Mouse (Mus musculus) liver, postnatal 0 days (tissue): Measurements from ENCODE around the gene Spn. TPM values are rescaled to one million over a fixed set of nuclear protein-coding genes. Genes with fewer than 3 reads are reported as not detected.

Experiments used
- ATAC-seq: fragments of 200-750 bp; cut with Nextera tagmentation; 2 replicates; pipeline ENCODE4 v1.8.0; 2017; ENCODE audit warnings: mild to moderate bottlenecking, moderate library complexity
- DNase-seq: peaks from one replicate; pipeline ENCODE4 v3.0.0-alpha.2; 2016
- H3K27ac ChIP-seq: fragments of 300-500 bp; sonication (generic); 2 replicates; pipeline ENCODE4 v1.5.1; 2014; ENCODE audit warnings: antibody characterized with exemption, moderate library complexity, mild to moderate bottlenecking, low read depth
- H3K27me3 ChIP-seq: fragments of 300-500 bp; sonication (generic); 2 replicates; pipeline ENCODE4 v1.6.1; 2014; ENCODE audit warnings: low read length, control low read depth, mixed read lengths; ENCODE audit not compliant: insufficient read depth
- H3K36me3 ChIP-seq: fragments of 300-500 bp; sonication (generic); replicated peaks from 2 replicates; pipeline ENCODE4 v1.6.1; 2014; ENCODE audit warnings: mild to moderate bottlenecking, control low read depth, low read length, moderate library complexity, mixed read lengths; ENCODE audit not compliant: insufficient read depth
- H3K4me1 ChIP-seq: fragments of 300-500 bp; sonication (generic); 2 replicates; pipeline ENCODE4 v1.6.1; 2014; ENCODE audit warnings: antibody characterized with exemption, mild to moderate bottlenecking, control low read depth; ENCODE audit not compliant: insufficient read depth
- H3K4me2 ChIP-seq: fragments of 300-500 bp; sonication (generic); 2 replicates; pipeline ENCODE4 v1.6.1; 2014; ENCODE audit warnings: low read depth, mild to moderate bottlenecking, low read length, moderate library complexity, mixed read lengths
- H3K4me3 ChIP-seq: fragments of 300-500 bp; sonication (generic); 2 replicates; pipeline ENCODE4 v1.5.1; 2014; ENCODE audit warnings: low read depth, low read length
- H3K9ac ChIP-seq: fragments of 300-500 bp; sonication (generic); replicated peaks from 2 replicates; pipeline ENCODE4 v1.6.1; 2014; ENCODE audit warnings: mild to moderate bottlenecking, moderate library complexity
- H3K9me3 ChIP-seq: fragments of 300-500 bp; sonication (generic); 2 replicates; pipeline ENCODE4 v1.6.1; 2016; ENCODE audit warnings: mild to moderate bottlenecking, control low read depth, low read length, mixed read lengths
- CTCF ChIP-seq: sonication (generic); IDR thresholded peaks from 2 replicates; pipeline ENCODE4 v1.5.1; 2016; ENCODE audit warnings: antibody characterized with exemption, low read depth
- EP300 ChIP-seq: IDR thresholded peaks from 2 replicates; pipeline ENCODE4 v1.6.1; 2016; ENCODE audit warnings: antibody characterized with exemption, low read depth, mild to moderate bottlenecking
- WGBS: fragments of 180-500 bp; shearing (Covaris S2); extraction: QIAGEN DNeasy Blood & Tissue Kit; methylation state at CpG from one replicate; pipeline ENCODE4 v1.1.7; 2014; ENCODE audit not compliant: insufficient replicate concordance; 5-methylcytosine and 5-hydroxymethylcytosine counted together
- polyA plus RNA-seq: library from polyadenylated mRNA; unstranded; fragments of >200 nt; fragmentation: Nextera tagmentation; extraction: Ambion mirVana; gene quantifications from 2 replicates; pipeline ENCODE4 v1.2.1, GENCODE M21; 2015

Gene Spn
- polyA plus RNA-seq, 1 experiment from 2014 or later: 5.6 TPM

DNA sequence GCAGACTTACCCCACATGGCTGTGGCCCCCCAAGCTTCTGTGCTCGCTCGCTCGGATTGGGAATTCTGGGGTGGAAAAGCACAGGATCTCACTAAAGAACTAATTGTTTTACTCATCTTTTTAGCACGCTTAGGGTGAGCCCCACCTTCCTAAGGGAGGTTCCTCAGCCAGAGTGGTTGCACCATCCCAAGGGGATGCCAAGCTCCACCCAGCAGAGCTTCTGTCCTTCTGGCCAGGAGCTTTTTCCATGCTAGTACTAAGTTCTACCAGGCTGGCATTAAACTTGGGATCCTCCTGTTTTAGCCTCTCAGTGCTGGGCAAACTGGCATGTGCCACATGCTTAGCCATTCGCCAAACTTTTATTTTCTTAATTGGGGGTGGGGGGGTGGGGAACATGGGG is 24.9 kb upstream of the Spn start:
- Histone ChIP-seq H3K4me1 (peaks cover 5% of the 10 kb centered on the region), H3K36me3 (no peaks in the 10 kb centered on the region), H3K9me3 (no peaks in the 10 kb centered on the region), H3K9ac (no peak overlapping the region), H3K4me3 (no peak overlapping the region), H3K4me2 (no peak overlapping the region), H3K27ac (no peak overlapping the region), H3K27me3 (no peaks in the 10 kb centered on the region)
- ATAC-seq: no peak
- no peak for DNase-seq
- WGBS: 82% methylated on average over 5 of the region's 5 CpGs
- TF ChIP-seq EP300 (no peak), CTCF (no peak)

DNA sequence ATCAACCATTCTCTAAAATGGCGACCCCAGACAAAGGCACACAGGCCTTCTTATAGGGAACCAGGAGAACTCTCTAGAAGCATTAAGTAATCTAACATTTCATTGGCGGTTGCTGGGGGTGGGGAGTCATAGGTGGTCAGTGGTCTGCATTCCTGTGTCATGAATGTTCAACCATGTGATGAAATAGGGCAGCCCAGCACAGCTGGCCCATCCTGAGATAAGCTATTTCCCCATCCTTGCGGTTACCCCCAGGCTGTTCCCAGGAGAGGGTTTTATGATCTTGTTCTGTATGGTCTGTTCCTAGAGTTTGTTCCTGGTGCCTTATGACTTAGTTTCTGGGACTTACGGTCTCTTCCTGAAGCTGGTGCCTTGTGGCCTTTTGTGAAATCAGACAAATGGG is 19.9 kb upstream of the Spn start:
- Histone ChIP-seq H3K9ac (no peak overlapping the region), H3K27me3 (no peaks in the 10 kb centered on the region), H3K4me3 (no peak overlapping the region), H3K36me3 (no peaks in the 10 kb centered on the region), H3K9me3 (no peaks in the 10 kb centered on the region), H3K4me2 (no peak overlapping the region), H3K4me1 (peaks cover 7% of the 10 kb centered on the region), H3K27ac (no peak overlapping the region)
- ATAC-seq (no peak), DNase-seq (no peak)
- no peak for TF ChIP-seq EP300
- WGBS: 55% methylated on average over 4 of the region's 4 CpGs

DNA sequence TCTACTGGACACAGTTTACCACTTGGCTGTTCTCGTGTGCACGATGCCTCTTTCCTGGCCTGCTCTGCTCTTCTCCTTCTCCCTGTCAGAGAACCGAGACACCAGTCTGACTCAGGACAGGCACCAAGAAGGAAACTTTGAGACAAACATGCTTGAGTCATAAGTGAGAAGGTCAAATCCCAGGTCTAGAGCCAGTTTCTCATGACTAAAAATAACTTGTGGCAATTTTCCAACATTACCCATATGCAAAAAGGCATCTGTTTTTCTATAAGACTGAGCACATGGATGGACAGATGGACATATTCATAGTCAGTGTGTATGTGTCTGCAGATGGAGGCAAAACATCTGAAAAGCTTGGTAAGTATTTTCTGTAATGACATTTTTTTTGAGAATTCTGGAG is 15.9 kb upstream of the Spn start:
- H3K9me3 ChIP-seq: no peaks in the 10 kb centered on the region
- no peak overlapping the region for H3K4me2 ChIP-seq
- ATAC-seq: no peak
- H3K9ac ChIP-seq: no peak overlapping the region
- H3K4me1 ChIP-seq: peaks cover 7% of the 10 kb centered on the region
- no peaks in the 10 kb centered on the region for H3K27me3 ChIP-seq
- 57% methylated on average over 3 of the region's 3 CpGs for WGBS
- no peak for DNase-seq
- no peak overlapping the region for H3K4me3 ChIP-seq
- no peaks in the 10 kb centered on the region for H3K36me3 ChIP-seq
- no peak overlapping the region for H3K27ac ChIP-seq
- TF ChIP-seq CTCF (no peak), EP300 (no peak)

DNA sequence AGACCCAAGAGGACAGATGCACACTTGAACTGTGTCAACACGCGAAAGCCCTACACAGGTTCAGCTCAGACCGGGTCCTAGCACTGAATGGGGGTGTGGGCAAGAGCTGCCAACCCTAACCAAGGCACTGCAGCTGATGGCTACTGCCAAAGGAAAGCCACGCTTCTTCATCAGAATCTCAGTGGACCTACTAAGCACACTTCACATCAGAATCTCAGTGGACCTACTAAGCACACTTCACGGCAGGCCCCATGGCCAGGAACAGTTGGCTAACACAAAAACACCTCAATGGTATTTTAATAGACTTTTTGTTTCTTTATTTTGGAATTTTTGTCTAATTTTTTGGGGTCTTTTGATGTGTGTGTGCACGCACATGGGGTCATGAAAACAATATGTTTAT is 14.8 kb upstream of the Spn start:
- H3K4me3 ChIP-seq: no peak overlapping the region
- no peaks in the 10 kb centered on the region for H3K9me3 ChIP-seq
- no peak overlapping the region for H3K4me2 ChIP-seq
- no peaks in the 10 kb centered on the region for H3K27me3 ChIP-seq
- H3K36me3 ChIP-seq: no peaks in the 10 kb centered on the region
- DNase-seq (no peak), ATAC-seq (no peak)
- TF ChIP-seq EP300: no peak
- no peak for TF ChIP-seq CTCF
- no peak overlapping the region for H3K27ac ChIP-seq
- peaks cover 4% of the 10 kb centered on the region for H3K4me1 ChIP-seq
- WGBS: 85% methylated on average over 6 of the region's 6 CpGs
- H3K9ac ChIP-seq: no peak overlapping the region

GRCm38 (mm10) chr7:127147901-127148300 is 10.3 kb upstream of the Spn start:
- no peaks in the 10 kb centered on the region for H3K9me3 ChIP-seq

DNA sequence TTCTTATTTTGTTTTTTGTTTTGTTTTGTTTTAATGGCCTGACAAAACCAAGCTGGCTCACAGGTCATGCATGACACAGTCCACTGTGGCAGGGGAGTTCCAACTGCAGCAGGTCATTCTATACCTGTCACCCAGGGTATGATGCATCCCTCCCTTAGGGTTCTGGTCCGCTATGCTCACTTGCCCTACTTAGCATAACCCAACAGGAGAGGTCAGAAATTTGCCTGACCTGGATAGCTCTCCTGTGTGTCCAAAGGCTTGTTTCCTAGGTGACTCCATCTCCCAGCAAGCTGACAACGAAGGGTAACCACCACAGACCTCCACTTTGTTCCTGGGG is 8.6 kb upstream of the Spn start:
- Histone ChIP-seq H3K9me3 (no peaks in the 10 kb centered on the region), H3K4me2 (no peak overlapping the region), H3K4me1 (peaks cover 10% of the 10 kb centered on the region; the same call in 1 of the 2 replicates), H3K27me3 (no peaks in the 10 kb centered on the region), H3K36me3 (no peaks in the 10 kb centered on the region), H3K27ac (no peak overlapping the region), H3K9ac (no peak overlapping the region), H3K4me3 (no peak overlapping the region)
- 65% methylated on average over 2 of the region's 2 CpGs for WGBS
- TF ChIP-seq CTCF (no peak), EP300 (no peak)
- ATAC-seq (no peak), DNase-seq (no peak)

More at GRCm38 (mm10) chr7:127147901-127148300, 10.3 kb upstream of the Spn start:
- no peak overlapping the region for H3K4me3 ChIP-seq
- H3K36me3 ChIP-seq: no peaks in the 10 kb centered on the region
- no peak overlapping the region for H3K4me2 ChIP-seq
- ATAC-seq (peak; percentile 90), DNase-seq (peak; percentile 65)
- peaks cover 10% of the 10 kb centered on the region; the same call in 1 of the 2 replicates for H3K4me1 ChIP-seq
- peak overlapping the region; percentile 79 for H3K27ac ChIP-seq
- no peaks in the 10 kb centered on the region for H3K27me3 ChIP-seq
- WGBS: 56% methylated on average over 3 of the region's 3 CpGs
- H3K9ac ChIP-seq: no peak overlapping the region
- no peak for TF ChIP-seq EP300
- TF ChIP-seq CTCF: no peak
